Mouse (Mus musculus): ENCODE measurements at regions not wholly inside any gene's neighbourhood (a gene's known extent, or its start where the extent isn't known, plus 50 kb on each side); places are given as distances from the start of the nearest gene placed in this dataset.

GRCm38 (mm10) chr1:137636321-137636944 is 539.1 kb downstream of the Ptprc start:
- Histone ChIP-seq H3K4me1 (ENCODE audit: control insufficient read depth in 1 of 2, insufficient read depth in 2 of 2, low read length in 2 of 2) (no peaks in the 10 kb centered on the region), H3K9ac (ENCODE audit: control insufficient read depth, low read depth, low read length, poor library complexity, severe bottlenecking) (no peak overlapping the region)
- no peak for DNase-seq (ENCODE audit: low read depth, low spot score)

GRCm38 (mm10) chr1:137635781-137636180 is 539.7 kb downstream of the Ptprc start:
- H3K27ac ChIP-seq (ENCODE audit: control insufficient read depth, low read depth, low read length) = no peak overlapping the region
- no peak overlapping the region for H3K4me3 ChIP-seq (ENCODE audit: control insufficient read depth in 1 of 2, insufficient read depth in 1 of 2, low read depth in 2 of 2, low read length in 2 of 2)
- H3K9me3 ChIP-seq (replicated peaks; ENCODE audit: insufficient read depth, low read length) = no peaks in the 10 kb centered on the region
- H3K79me2 ChIP-seq (ENCODE audit: control insufficient read depth, insufficient read depth, low read length, poor library complexity) = no peaks in the 10 kb centered on the region
- no peak for TF ChIP-seq MAZ (IDR thresholded peaks at IDR 0.05; ENCODE audit: low read depth, low read length)
- no peak for TF ChIP-seq ZC3H11A (IDR thresholded peaks at IDR 0.05; ENCODE audit: low read depth, low read length)
- no peak for TF ChIP-seq CTCF (IDR thresholded peaks at IDR 0.05 in 2 of 3, conservative IDR thresholded peaks at IDR 0.05 in 1 of 3; ENCODE audit: control insufficient read depth in 1 of 3, insufficient read depth in 1 of 3, low read depth in 2 of 3, low read length in 3 of 3, poor library complexity in 1 of 3, severe bottlenecking in 1 of 3)
- TF ChIP-seq NRF1 (IDR thresholded peaks at IDR 0.05; ENCODE audit: insufficient read depth, low read depth, low read length, poor library complexity, severe bottlenecking) = no peak
- TF ChIP-seq SIN3A (IDR thresholded peaks at IDR 0.05; ENCODE audit: low read length) = no peak
- TF ChIP-seq TAL1 (IDR thresholded peaks at IDR 0.05; ENCODE audit: low read length) = no peak
- no peak for TF ChIP-seq POLR2A (IDR thresholded peaks at IDR 0.05; ENCODE audit: control insufficient read depth in 1 of 2, insufficient read depth in 1 of 2, low read depth in 1 of 2, low read length in 2 of 2, poor library complexity in 1 of 2)
- no peak for TF ChIP-seq MAFK (IDR thresholded peaks at IDR 0.05; ENCODE audit: borderline replicate concordance, low read depth, low read length)
- no peak for TF ChIP-seq POLR2AphosphoS2 (IDR thresholded peaks at IDR 0.05; ENCODE audit: low read length)
- H3K27me3 ChIP-seq (ENCODE audit: control insufficient read depth in 1 of 2, insufficient read depth in 2 of 2, low read length in 2 of 2) = no peaks in the 10 kb centered on the region
- no peaks in the 10 kb centered on the region for H3K36me3 ChIP-seq (ENCODE audit: control insufficient read depth in 1 of 2, insufficient read depth in 2 of 2, low read length in 2 of 2)
- H3K9ac ChIP-seq (ENCODE audit: control insufficient read depth, low read depth, low read length, poor library complexity, severe bottlenecking) = no peak overlapping the region
- no peaks in the 10 kb centered on the region for H3K4me1 ChIP-seq (ENCODE audit: control insufficient read depth in 1 of 2, insufficient read depth in 2 of 2, low read length in 2 of 2)
- no peak for DNase-seq (ENCODE audit: low read depth, low spot score)

More at GRCm38 (mm10) chr1:137636321-137636944, 539.1 kb downstream of the Ptprc start:
- H3K27me3 ChIP-seq (ENCODE audit: control insufficient read depth in 1 of 2, insufficient read depth in 2 of 2, low read length in 2 of 2) = no peaks in the 10 kb centered on the region
- H3K4me3 ChIP-seq (ENCODE audit: control insufficient read depth in 1 of 2, insufficient read depth in 1 of 2, low read depth in 2 of 2, low read length in 2 of 2) = no peak overlapping the region
- no peaks in the 10 kb centered on the region for H3K36me3 ChIP-seq (ENCODE audit: control insufficient read depth in 1 of 2, insufficient read depth in 2 of 2, low read length in 2 of 2)
- no peaks in the 10 kb centered on the region for H3K79me2 ChIP-seq (ENCODE audit: control insufficient read depth, insufficient read depth, low read length, poor library complexity)
- TF ChIP-seq UBTF (IDR thresholded peaks at IDR 0.05; ENCODE audit: borderline replicate concordance, insufficient read depth, low read depth, low read length) (no peak), MAX (IDR thresholded peaks at IDR 0.05; ENCODE audit: low read length) (no peak), MYB (IDR thresholded peaks at IDR 0.05; ENCODE audit: low read depth, low read length) (no peak), POLR2A (IDR thresholded peaks at IDR 0.05; ENCODE audit: control insufficient read depth in 1 of 2, insufficient read depth in 1 of 2, low read depth in 1 of 2, low read length in 2 of 2, poor library complexity in 1 of 2) (no peak), ZC3H11A (IDR thresholded peaks at IDR 0.05; ENCODE audit: low read depth, low read length) (no peak), TCF12 (IDR thresholded peaks at IDR 0.05; ENCODE audit: low read depth, low read length) (no peak), MXI1 (IDR thresholded peaks at IDR 0.05; ENCODE audit: low read depth, low read length) (no peak), BHLHE40 (IDR thresholded peaks at IDR 0.05; ENCODE audit: borderline replicate concordance, low read depth, low read length) (no peak), USF1 (IDR thresholded peaks at IDR 0.05; ENCODE audit: low read depth, low read length) (no peak), TBP (IDR thresholded peaks at IDR 0.05; ENCODE audit: low read depth, low read length) (no peak), USF2 (IDR thresholded peaks at IDR 0.05; ENCODE audit: borderline replicate concordance in 1 of 2, insufficient read depth in 1 of 2, low read depth in 1 of 2, low read length in 2 of 2) (no peak)
- no peak overlapping the region for H3K27ac ChIP-seq (ENCODE audit: control insufficient read depth, low read depth, low read length)
- H3K9me3 ChIP-seq (replicated peaks; ENCODE audit: insufficient read depth, low read length) = no peaks in the 10 kb centered on the region

Data from MEL (cell line).